Mouse (Mus musculus) retina, postnatal 1 day (tissue): ENCODE measurements around the gene Cyp11a1.
A peak's percentile ranks its signal among the peaks of the same experiment; 100 is the strongest.

Experiments
- DNase-seq: peaks from one replicate; pipeline ENCODE4 v3.0.0-alpha.2; 2012

Gene Cyp11a1

GRCm38 (mm10) chr9:58005753-58006461 is at the start of gene Cyp11a1:
Gene Cyp11a1, plus strand, starts transcription at chr9:58006411.
- DNase-seq, result no peak

- DNase-seq, result no peak
Measured at GRCm38 (mm10) chr9:57956838-57957236, 49.4 kb upstream of the Cyp11a1 start.

GRCm38 (mm10) chr9:57958615-57959014 is 47.6 kb upstream of the Cyp11a1 start:
- DNase-seq, result no peak

GRCm38 (mm10) chr9:57959399-57959798 is 46.8 kb upstream of the Cyp11a1 start:
- no peak for DNase-seq

- DNase-seq, result no peak
Measured at GRCm38 (mm10) chr9:57959886-57960866, 46.0 kb upstream of the Cyp11a1 start.

- no peak for DNase-seq
Measured at GRCm38 (mm10) chr9:57961226-57961625, 45.0 kb upstream of the Cyp11a1 start.

- no peak for DNase-seq
Measured at GRCm38 (mm10) chr9:57961863-57962778, 44.1 kb upstream of the Cyp11a1 start.

- DNase-seq, result no peak
Measured at GRCm38 (mm10) chr9:57963249-57963997, 42.8 kb upstream of the Cyp11a1 start.

- no peak for DNase-seq
Measured at GRCm38 (mm10) chr9:57963998-57964395, 42.2 kb upstream of the Cyp11a1 start.

GRCm38 (mm10) chr9:57964528-57965250 is 41.5 kb upstream of the Cyp11a1 start:
- DNase-seq, result no peak

GRCm38 (mm10) chr9:57965281-57966185 is 40.7 kb upstream of the Cyp11a1 start:
- no peak for DNase-seq

GRCm38 (mm10) chr9:57967237-57967960 is 38.8 kb upstream of the Cyp11a1 start:
- DNase-seq, result peak; percentile 24

GRCm38 (mm10) chr9:57968166-57968771 is 37.9 kb upstream of the Cyp11a1 start:
- no peak for DNase-seq

- DNase-seq, result no peak
Measured at GRCm38 (mm10) chr9:57968783-57969542, 37.2 kb upstream of the Cyp11a1 start.

- no peak for DNase-seq
Measured at GRCm38 (mm10) chr9:57969736-57970495, 36.3 kb upstream of the Cyp11a1 start.

- no peak for DNase-seq
Measured at GRCm38 (mm10) chr9:57971413-57971812, 34.8 kb upstream of the Cyp11a1 start.

GRCm38 (mm10) chr9:57972141-57972591 is 34.0 kb upstream of the Cyp11a1 start:
- no peak for DNase-seq
